Mouse (Mus musculus) mesoderm, embryonic 11.5 days (tissue): ENCODE measurements at regions not wholly inside any gene's neighbourhood (a gene's known extent, or its start where the extent isn't known, plus 50 kb on each side); places are given as distances from the start of the nearest gene placed in this dataset.
"Not testable (repeated sequence)": the region's sequence is repeated elsewhere in the genome, so short reads cannot be mapped to it uniquely, and the experiment has no call there.

Experiments
- DNase-seq: peaks from one replicate; pipeline ENCODE4 v3.0.0-alpha.2; 2012; ENCODE audit warnings: low read depth, low spot score

DNA sequence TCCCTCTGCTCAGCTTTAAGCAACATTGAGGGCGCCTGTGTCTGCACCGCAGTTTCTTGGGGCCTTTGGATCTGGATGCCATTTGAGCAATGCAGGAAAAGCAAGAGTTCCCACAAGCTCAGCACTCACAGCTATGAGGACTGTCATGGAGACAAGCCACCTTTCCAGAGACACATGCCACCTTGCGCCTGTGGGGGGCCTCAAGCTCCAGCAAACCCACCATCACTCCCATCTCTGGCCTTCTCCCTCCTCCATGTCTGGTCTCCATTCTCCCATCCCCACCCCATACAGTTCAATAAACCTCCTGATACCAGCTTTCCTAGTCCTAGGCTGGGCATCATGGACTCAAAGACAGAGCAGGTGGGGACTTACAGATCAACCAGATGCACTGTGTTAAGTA, 97.8 kb downstream of the Wdr11 start:
- no peak for DNase-seq

DNA sequence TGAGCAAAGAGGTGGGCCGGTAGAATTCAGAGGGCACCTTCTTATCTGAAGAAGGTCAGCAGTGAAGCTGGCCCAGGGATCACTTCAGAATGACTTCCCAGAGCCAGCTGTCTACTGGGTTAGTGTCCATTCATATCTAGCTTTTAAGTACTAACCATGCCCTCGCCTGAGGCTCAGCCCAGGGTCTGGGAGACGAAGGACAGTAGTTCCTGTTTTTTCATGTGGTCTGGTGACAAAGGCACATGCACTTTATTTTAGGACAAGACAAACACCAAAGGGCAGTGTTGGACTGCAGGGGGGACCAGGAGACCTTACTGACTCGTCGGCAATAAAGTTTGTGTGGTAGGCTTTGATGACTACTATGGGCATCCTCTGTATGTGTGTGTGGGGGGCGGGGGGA, 99.2 kb downstream of the Wdr11 start:
- DNase-seq: no peak

DNA sequence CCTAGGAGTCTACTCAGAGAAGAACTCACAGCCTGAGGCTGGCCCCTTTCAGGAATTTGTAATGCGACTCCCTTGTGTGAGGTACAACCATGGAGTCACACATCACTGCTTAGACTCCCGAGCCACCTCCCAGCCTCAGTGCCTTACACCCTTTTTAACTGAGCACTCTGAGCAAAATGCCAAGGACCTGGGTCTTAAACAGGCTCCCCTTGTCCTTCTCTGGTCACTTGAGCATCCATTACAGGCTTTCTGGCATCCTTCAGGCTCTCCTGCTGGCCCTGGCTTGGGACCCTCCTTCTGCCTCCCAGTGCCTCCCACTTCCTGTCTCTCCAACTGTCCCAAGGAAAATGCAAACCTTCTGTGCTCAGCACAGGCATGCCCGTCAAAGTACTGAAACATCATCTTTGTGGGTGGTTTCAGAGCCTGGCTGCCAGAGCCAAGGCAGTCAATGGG, 100.0 kb downstream of the Wdr11 start:
- no peak for DNase-seq

DNA sequence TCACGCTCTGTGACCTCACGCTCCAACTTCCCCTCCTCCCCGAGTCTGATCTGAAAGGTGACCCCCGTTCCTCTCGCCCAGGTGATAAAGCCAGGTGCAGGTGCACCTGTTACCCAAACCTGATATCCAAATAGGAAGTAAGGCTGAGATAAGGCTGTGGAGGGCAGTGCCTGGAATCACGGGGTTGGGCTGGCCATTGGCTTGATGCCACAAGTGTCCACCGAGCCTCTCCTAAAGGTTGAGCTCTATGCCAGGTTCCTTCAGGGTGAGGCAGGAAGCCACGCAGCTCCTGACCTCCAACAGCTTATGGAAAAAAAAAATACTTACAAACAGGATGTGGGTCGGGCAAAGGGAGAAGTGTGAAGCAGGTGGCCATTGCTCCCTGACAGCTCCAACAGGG, 102.0 kb downstream of the Wdr11 start:
- DNase-seq: no peak

DNA sequence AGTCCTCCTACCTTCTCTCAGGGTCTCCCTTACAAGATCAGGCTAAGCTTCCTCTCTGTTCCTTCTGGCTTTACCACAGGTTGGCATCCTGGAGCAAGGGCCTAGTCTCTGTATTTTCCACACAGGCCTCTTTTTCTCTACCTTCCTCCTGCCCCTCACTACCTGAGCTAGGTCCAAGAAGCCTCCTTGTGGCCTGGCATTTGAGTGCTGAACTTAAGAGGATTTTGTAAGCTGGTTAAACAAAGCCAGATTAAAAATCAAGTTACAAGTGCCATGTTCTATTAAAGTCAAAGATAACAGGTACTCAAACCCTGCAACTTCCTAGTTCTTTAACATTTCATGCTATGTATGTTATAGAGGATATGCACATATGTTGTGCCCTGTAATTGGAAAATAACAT, 102.5 kb downstream of the Wdr11 start:
- DNase-seq: no peak

DNA sequence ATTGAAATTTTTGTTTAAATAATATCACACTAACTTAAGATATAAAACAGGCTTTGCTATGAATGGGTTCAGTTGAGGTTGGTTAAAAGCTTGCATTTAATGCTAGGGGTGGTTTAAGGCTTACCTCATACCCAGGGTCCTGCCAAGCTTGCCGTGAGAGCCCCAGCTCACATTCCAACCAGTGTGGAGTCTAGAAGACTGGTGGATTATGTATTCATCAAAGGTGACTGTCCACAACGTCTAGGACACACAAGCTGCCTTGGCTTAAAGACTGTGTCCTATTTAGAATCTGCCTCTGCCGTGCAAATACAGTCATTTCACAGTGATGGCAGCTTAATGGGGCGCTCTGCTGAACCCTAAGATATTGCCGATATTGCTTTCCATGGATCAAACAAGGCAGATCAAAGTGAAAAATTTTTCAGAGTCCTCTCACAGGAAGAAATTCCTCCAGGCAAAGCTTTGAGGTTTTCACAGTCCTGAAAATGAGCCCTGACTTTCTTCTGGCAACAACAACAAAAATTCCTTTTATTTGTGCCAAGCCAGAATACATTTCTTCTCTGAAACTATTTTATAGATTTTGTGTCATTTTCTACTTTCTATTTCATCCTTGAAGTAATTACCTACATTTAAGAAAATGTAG, 108.4 kb downstream of the Wdr11 start:
- DNase-seq: no peak

DNA sequence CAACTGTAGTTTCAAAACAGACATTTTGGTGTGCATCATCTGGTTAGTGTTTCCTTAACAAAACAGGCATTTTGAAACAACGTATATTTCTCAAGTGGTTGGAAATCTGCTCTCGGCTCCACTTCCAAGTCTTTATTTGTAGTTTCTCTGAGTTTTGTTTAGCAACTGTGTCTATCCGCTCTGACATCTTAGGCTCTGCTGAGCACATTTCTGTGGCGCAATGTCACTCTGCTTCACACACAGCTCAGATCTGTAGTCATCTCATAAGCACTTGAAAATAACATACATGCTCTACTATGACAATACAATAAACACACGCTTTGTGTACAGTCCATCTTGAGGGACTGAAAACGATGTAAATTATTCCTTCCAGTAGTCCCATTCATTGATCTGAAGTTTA, 135.9 kb downstream of the Wdr11 start:
- DNase-seq: no peak

DNA sequence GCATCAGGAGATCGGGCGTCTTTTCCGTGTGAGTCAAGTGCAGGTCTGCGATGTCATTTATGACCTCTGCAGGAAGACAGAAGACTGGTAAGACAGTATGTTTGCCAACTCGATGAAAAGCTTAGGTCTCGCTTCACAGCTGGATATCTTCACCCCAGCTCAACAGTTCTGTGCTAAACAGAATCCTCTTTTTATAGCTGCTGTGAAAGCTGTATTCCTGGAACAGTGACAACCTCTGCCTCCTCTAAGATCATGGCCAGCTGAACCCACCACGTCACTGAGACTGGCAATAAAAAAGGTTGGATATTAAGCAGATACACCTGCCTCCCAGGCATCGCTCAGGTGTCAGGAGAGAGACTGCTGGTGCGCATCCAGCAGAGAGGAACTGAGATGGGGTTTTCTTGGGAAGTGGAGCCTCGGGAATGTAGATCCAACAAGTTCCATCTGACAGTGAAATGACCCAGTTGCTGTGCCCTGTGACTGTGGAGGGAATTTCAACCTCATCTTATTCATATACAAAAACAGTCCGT, 138.1 kb downstream of the Wdr11 start:
- DNase-seq: no peak

DNA sequence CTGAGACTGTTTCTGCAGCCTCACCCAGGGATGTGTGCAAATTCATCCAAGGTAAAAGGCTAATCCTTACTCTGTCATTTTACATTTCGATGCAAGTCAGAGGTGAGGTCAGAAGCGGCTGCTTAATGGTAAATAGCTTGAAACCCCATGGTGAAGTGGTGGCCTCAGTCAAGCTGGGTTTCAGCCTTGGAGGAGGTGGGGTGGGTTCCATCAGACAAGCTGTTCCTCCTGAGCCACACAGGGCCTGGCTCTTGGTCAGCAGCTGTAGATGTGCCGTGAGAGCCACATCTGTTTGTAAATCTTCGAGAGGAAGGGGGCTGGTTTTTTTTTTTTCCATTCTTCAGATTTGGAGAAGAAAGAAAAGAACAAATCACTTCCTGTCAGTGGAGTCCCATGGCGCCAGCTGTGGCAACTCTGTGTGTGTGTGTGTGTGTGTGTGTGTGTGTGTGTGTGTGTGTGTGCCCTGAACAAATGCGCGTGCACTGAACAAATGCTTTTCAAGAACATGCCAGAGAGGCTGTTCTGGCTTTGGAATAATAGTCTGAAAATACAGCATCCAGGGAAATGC, 139.2 kb downstream of the Wdr11 start:
- peak; percentile 15 for DNase-seq

DNA sequence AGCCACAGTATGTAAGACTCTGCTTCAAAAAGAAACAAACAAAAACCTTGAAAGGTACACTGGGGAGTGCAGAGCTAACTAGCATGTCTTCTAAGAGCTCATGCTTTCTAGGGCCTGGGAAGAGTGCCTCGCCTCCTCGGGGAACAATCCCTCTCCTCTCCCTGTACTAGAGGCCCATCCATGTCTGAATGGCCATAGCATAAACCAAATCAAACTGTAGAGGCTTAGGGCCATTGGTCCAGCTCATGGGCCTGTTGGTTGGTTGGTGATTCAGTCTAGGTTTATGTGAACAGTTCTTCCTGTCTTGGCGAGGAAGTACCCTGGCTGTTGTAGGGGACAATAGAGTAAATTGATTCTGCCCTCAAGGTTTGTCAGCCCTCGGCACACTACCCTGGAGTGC, 151.0 kb downstream of the Wdr11 start:
- DNase-seq: no peak

DNA sequence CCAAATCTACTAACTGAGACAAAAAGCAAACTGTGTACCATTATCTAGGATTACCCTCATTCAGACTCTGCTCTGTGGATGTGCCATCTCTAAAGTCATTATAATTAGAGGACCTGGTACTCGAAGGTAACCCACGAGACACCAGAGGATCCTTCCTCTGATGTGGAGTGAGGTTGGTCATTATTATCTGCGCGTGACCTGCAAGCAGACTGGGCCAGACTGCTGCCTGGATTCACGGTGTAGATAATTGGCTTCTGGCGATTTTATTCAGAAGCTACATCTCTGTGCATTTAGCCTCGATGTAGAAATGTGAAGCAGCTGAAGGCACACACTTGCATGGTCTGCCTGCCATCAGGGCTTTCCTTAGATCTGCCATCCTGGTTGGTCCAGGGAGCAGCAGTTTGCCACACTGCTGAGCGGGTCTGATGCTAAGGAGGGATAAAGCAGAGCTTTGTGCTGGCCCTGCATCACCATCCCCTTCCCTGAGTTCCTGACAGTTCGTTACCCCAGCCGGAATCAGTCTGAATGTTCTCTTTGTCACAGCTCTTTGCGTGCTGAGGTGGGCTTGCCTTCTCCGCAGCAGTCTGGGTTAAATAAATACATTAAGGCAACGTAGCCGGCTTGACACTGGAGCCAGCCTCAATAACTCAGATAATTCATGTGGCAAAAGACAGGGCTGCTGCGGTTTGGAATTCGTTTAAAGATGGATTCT, 152.4 kb downstream of the Wdr11 start:
- DNase-seq: peak; percentile 80

DNA sequence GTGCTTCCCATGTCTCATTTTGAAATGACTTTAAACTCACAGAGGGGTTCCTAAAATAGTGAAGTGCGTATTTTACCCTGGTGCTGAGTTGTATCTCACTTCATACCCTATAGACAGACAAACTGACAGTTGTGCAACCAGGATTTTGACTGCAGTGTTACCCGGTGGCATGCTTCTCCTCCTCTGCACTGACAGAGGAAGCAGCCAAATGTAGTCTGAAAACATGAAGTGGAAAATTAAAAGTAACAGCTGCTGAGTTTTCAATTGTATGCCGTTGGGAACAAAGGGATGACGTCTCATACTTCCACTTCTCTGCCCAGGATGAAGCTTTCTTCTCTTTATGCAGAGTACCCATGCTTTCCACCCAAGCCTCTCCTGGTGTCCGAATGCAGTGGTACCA, 155.0 kb downstream of the Wdr11 start:
- no peak for DNase-seq

DNA sequence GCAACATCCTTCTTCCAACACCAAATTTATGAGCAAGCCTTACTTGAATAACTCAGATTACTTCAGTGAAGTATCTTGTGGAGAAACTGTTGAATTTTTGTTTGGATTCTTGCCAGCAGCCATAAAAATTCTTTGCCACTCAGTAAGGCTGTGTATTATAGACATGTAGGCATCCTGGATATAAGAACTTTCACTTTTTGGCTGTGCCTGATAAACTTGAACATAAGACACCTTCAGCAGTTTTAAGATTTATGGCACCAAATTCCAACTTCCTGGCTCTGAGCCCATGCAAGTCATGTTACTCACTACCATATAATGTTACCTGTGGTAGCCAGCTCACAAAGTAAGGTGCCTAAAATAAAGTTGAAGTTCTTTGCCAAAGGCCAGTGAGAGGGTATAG, 159.3 kb downstream of the Wdr11 start:
- no peak for DNase-seq

DNA sequence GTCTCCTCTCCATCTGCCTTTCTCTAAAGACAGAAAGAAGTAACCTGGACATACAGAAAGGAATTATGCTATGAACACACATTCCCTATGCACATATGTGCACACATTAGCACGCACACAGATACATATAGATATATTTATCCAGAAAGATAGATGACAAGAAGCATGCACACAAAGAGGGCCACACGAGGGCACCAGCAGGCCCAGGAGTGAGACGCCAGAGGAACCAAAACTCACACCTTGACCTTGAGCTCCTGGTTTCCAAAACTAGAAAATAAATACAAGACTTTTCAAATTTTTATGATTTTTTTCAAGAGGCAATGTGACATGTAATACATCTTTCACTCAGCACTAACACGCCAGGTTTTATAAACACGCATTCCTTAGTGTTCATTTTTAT, 163.1 kb downstream of the Wdr11 start:
- DNase-seq: no peak

DNA sequence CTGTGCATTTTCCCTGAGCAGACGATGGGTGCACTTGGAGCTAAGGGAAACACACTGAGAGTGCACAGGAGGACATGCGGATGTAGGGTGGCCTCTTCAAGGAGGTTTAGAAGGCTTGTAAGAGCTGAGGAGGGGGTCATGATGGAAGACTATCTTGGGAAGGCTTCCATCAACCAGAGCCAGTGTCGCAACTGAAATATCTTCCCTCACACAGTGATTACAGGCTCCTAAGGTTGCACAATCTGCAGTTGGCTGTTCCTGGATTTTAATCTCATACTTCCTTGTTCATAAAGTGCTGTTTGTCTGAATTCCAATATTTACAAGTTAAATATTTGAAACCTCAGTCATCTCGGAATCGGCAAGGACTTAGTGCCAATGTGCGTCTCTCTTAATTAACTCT, 164.5 kb downstream of the Wdr11 start:
- no peak for DNase-seq

DNA sequence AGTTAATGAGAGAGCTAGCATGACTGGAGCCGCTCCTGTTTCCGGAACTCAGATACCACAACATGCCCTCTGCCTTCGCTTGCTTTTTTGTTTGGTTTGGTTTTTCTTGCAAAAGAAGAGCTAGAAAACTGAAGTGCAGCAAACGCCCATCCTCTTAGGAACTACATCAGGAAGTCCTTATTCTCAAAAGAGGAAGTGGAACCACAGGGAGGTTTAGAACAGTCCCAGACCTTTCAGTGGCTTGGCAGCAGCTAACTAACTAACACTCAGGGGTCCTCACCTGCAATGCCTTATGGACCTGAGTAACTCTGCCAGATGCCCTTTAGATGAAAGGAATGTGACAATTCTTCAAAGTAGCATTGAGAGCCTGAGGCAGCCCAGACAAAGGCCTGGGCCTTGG, 168.2 kb downstream of the Wdr11 start:
- no peak for DNase-seq

DNA sequence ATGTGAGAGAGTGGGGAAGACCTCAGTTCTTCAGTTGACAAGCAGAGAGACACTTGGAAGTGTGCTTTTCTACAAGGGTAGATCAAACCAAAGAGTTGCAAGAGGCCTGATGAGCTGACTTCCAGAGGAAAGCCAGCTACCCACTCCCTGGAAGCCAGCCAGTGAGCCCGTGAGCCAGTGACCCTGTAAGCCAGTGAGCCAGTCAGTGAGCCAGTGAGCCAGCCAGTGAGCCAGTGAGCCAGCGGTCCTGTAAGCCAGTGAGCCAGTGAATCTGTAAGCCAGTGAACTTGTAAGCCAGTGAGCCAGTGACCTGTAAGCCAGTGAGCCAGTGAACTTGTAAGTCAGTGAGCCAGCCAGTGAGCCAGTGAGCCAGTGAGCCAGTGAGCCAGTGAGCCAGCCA, 168.7 kb downstream of the Wdr11 start:
- DNase-seq: no peak

DNA sequence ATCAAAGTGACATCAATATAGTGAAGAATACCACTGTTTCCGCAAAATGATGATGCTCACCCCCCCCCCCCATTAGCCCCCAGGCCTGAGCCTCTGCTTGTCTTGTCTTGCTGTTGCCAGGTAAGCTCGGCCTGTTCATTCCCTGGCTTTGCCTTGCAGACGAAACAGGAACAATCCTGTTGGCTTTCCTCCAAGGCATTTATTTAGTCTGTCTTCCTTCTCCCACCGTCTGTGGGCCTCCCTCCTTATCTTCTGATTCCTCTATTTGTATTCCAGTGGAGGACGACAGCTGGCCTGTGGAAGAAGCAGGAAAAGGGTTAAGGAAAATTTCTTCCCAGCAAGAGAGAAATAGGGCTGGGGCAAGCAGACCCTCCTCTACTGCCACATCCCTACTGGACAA, 172.1 kb downstream of the Wdr11 start:
- no peak for DNase-seq

DNA sequence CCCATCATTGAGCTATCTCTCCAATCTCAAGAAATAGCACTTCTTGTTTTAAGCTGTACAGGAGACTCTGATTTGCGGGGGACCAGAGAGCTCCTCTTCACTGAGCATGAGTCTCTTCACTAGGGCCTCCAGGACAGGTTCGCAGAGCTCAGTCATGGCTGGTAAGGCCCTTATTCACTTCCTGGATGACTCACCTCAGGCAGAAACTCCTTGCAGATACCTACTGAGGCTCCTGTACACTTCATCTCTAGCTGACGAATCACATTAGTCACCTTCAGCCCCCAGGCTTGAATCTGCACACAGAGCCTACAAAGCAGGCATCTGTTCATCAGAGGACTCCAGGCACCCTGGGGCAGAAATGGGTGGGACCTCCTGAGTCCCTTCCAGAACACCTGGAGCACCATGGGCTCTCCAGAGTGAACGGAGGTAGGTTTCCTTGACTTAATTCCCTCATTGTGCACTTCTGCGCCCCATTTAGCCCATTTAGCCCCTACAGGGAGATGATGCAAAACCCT, 172.8 kb downstream of the Wdr11 start:
- no peak for DNase-seq

DNA sequence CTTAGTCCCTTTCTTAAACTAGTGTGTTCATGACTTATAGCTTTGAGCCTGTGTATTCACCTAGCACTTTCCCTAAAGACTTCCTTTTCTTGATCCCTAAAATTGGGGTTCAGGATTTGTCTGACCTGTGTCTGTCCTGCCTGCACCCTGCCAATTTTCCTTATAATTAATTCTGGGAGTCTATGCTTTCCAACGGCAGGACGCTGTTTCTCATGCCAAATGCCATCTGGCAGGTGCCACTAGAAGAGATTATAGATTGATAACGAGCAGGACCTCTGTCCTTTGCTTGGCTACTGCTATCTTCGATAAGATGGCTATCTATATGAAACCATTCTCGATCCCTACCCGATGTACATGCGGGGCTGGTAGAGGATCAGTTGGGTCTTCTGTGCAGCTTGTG, 174.0 kb downstream of the Wdr11 start:
- no peak for DNase-seq

DNA sequence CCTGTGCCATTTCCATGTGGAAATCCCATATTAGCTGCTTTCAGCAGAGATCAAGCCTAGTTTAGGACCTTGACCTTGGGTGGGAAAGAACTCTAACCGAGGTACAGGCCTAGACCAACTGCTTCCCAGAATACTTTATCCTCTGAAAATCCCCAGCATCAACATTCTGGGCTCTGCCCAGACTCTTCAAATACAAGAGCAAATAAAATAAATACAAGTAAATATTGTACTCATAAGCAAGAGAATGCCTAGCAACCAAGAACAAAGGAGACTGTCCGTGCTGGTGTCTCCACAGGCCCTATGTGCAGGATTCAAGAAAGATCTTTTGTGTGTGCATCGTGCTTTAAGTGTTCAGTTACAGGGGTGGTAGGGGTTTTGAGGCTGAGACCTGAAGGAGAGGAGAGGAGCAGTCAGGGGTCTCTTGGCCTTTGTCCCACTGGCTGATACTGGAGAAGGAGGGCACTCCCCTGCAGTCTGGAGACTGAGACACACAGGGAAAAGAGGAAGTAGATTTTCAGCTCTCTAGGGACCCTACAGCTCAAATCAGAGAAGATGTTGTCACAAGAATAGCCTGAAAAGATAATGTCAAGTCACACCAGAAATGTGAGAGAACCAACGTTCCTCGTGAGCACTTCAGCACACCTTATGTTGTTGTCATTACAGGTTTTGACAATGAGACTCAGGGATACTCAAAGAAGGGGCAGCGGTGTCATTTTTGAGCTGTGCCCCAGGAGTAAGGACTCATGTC, 174.6 kb downstream of the Wdr11 start:
- no peak for DNase-seq

DNA sequence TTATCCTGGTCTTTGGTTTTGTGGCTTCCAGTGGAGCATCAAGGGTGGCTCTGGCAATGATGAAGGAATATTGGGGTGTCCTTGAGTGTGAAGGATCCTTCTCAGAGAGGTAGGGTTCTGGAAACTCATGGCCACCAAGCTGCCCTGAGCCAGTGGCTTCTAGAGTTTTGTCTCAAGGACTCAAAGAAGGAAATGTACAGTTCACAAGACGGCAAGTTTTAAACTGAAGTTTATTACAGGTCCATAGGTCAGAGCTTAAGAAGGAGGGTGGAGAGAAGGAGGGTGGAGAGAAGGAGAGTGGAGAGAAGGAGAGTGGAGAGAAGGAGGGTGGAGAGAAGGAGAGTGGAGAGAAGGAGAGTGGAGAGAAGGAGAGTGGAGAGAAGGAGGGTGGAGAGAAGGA, 178.0 kb downstream of the Wdr11 start:
- not testable (repeated sequence) for DNase-seq
